Mouse (Mus musculus) cortical plate, adult 2 months (tissue): ENCODE measurements around the gene Gm49673. TPM values are rescaled to one million over a fixed set of nuclear protein-coding genes. Genes with fewer than 3 reads are reported as not detected.
"Not testable (repeated sequence)": the region's sequence is repeated elsewhere in the genome, so short reads cannot be mapped to it uniquely, and the experiment has no call there.

Experiments
- H3K27ac ChIP-seq: fragments of 200-500 bp; 2 replicates; pipeline ENCODE4 v1.5.1; 2012; ENCODE audit warnings: low read length, control low read depth, inconsistent platforms; ENCODE audit not compliant: insufficient read depth
- H3K4me1 ChIP-seq: fragments of 200-500 bp; 2 replicates; pipeline ENCODE4 v1.6.1; 2011; ENCODE audit warnings: low read length; ENCODE audit not compliant: control insufficient read depth, insufficient read depth
- H3K4me3 ChIP-seq: fragments of 200-500 bp; 2 replicates; pipeline ENCODE4 v1.5.1; 2011; ENCODE audit warnings: mild to moderate bottlenecking, low read length, control low read depth; ENCODE audit not compliant: insufficient read depth
- CTCF ChIP-seq: fragments of 200-500 bp; IDR thresholded peaks from 2 replicates; pipeline ENCODE4 v1.5.1; 2011; ENCODE audit warnings: mild to moderate bottlenecking, control low read depth, low read length; ENCODE audit not compliant: insufficient read depth; ENCODE audit errors: extremely low read depth
- polyA plus RNA-seq: library from polyadenylated mRNA; depleted of rRNA; stranded (reverse); fragments of >200 nt; gene quantifications from 2 replicates; pipeline ENCODE4 v1.2.3, GENCODE M21; 2012

The Gm49673 gene
- polyA plus RNA-seq, 1 experiment = 0.71 TPM

DNA sequence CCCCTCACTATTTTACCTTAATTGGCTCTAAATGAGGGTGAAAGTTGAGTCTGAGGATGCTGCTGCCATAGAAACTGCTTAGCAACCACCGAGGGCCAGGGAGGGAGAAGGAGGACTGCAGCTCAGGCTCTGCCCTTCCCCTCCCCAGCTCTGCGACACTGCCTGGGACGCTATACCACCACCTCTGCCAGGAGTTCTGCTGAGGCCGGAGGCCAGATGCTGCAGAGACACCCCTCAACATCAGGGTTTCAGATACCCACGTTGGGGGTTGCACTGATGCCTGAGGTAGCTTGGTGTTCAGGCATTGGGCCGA lies 46.3 kb downstream of the Gm49673 start:
- H3K27ac ChIP-seq, H3K4me1 ChIP-seq, H3K4me3 ChIP-seq: not testable (repeated sequence)

GRCm38 (mm10) chr17:8100405-8101296 lies 46.9 kb downstream of the Gm49673 start:
- H3K4me1 ChIP-seq, H3K4me3 ChIP-seq, H3K27ac ChIP-seq: not testable (repeated sequence)

DNA sequence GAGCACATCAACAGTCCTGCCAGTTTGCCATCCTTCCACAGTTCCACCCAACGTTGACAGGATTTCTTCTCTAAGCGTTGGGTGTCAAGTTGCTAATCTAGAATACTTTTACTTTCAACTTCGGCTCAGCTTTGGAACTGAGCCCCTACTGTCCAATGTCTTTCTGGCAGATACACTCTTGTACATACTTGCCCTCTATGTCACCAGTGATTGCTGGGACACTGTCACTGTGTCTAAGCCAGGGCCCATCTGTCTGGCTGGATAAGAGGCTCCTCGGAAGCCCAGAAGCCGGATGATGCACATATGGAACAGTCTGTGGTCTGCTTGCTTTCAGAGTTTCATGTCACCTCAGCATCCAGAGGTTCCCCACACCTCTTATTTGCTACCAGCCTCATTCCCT lies 51.4 kb downstream of the Gm49673 start:
- not testable (repeated sequence) for H3K4me3 ChIP-seq, H3K4me1 ChIP-seq, H3K27ac ChIP-seq

DNA sequence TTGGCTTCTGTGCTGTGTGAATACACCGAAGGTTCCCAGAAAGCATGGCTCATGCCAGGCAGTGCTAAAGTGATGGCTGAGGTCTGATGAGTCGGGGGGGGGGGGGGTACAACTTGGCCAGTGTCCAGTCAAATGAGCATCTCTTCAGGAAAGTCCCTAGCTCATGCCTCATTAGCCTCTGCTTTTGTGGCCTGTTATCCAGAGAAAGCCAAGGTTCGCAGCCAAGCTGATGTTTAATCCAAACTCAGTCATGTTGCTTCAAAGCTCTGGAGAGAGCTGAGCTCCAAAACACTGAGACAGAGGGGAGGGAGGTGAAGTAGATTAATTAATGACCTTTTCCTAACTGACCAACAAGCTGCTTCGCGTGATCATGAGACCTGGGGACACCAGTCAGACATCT lies 51.9 kb downstream of the Gm49673 start:
- H3K4me3 ChIP-seq, H3K27ac ChIP-seq, H3K4me1 ChIP-seq: not testable (repeated sequence)

- H3K27ac ChIP-seq, H3K4me1 ChIP-seq, H3K4me3 ChIP-seq: not testable (repeated sequence)
Measured at GRCm38 (mm10) chr17:8092537-8093526, 54.8 kb downstream of the Gm49673 start.

- not testable (repeated sequence) for H3K27ac ChIP-seq, H3K4me3 ChIP-seq, H3K4me1 ChIP-seq
Measured at GRCm38 (mm10) chr17:8091320-8091719, 56.3 kb downstream of the Gm49673 start.

DNA sequence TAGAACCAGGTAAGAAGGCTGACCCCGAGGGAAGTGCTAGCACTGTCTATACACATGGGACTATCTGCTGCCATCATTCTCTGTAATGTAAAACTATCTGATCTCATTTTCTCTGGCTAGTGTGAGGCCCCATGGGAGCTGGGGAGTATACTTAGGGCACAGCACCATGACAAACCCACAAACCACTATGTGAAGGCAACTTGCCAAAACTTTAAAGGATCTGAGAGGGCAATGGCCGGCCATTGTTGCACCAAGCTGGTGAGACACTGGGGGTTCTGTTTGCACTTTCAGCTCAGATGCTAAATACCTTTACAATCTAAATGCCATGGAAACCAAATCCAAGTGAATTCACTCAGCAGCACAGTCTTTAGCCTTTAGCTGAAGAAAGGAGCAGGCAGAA lies 77.7 kb downstream of the Gm49673 start:
- not testable (repeated sequence) for H3K4me3 ChIP-seq, H3K27ac ChIP-seq, H3K4me1 ChIP-seq

DNA sequence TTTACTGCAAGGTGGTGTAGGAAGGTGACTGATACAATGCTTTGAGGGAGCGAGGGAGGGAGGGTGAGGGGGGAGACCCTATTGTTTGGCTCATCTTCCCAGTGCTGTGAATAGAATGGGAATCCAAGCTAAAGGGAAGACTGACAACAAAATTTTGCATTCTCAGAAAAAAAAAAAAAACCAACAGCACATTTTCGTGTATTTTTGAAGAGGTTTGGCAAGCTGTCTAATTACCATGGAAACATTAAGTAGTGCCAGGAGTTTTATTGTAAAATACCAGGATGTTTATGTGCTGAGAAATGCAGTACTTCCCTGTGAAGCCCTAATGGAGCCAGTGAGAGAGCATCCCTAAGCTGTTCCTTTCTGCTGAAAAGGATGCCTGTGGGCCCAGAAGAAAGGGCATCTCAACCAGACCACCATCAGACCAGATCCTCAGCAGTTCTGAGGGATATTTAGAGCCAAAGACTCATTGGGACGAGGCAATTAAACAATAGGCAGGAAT lies 90.9 kb downstream of the Gm49673 start:
- H3K27ac ChIP-seq, H3K4me3 ChIP-seq, H3K4me1 ChIP-seq: not testable (repeated sequence)

- not testable (repeated sequence) for H3K4me3 ChIP-seq, H3K4me1 ChIP-seq, H3K27ac ChIP-seq
Measured at GRCm38 (mm10) chr17:8055919-8056589, 91.5 kb downstream of the Gm49673 start.

GRCm38 (mm10) chr17:8051247-8051646 lies 96.3 kb downstream of the Gm49673 start:
- H3K27ac ChIP-seq, H3K4me1 ChIP-seq, H3K4me3 ChIP-seq: not testable (repeated sequence)
- peak; percentile 47 for TF ChIP-seq CTCF

- H3K4me1 ChIP-seq, H3K4me3 ChIP-seq, H3K27ac ChIP-seq: not testable (repeated sequence)
Measured at GRCm38 (mm10) chr17:8050218-8050617, 97.4 kb downstream of the Gm49673 start.

GRCm38 (mm10) chr17:8046178-8046577 lies 101.4 kb downstream of the Gm49673 start:
- H3K4me3 ChIP-seq, H3K27ac ChIP-seq, H3K4me1 ChIP-seq: not testable (repeated sequence)

GRCm38 (mm10) chr17:8041197-8041596 lies 106.4 kb downstream of the Gm49673 start:
- not testable (repeated sequence) for H3K4me1 ChIP-seq, H3K4me3 ChIP-seq, H3K27ac ChIP-seq

GRCm38 (mm10) chr17:8039916-8040635 lies 107.5 kb downstream of the Gm49673 start:
- H3K4me1 ChIP-seq, H3K4me3 ChIP-seq, H3K27ac ChIP-seq: not testable (repeated sequence)
